Mouse (Mus musculus) heart, postnatal 0 days (tissue): ENCODE data around the gene Dlx5.

ENCODE experiments used
- CTCF ChIP-seq: IDR thresholded peaks from 2 replicates; pipeline ENCODE4 v1.5.1; 2016; ENCODE audit warnings: antibody characterized with exemption, control low read depth, low read depth
- EP300 ChIP-seq: IDR thresholded peaks from 2 replicates; pipeline ENCODE4 v1.6.1; 2016; ENCODE audit warnings: antibody characterized with exemption, low read depth

GRCm38 (mm10) chr6:6863160-6863870, 18.6 kb downstream of the Dlx5 start, which contains the start of gene Dlx6:
- TF ChIP-seq EP300 (no peak), CTCF (no peak)
